Mouse (Mus musculus) MEL-GATA-1-ER (cell line): Measurements from ENCODE around the gene Kazn.

ENCODE experiments used
- DNase-seq: peaks from one replicate; pipeline ENCODE4 v3.0.0-alpha.2; 2012; ENCODE audit warnings: low read depth; ENCODE audit errors: extremely low read depth

The Kazn gene

DNA sequence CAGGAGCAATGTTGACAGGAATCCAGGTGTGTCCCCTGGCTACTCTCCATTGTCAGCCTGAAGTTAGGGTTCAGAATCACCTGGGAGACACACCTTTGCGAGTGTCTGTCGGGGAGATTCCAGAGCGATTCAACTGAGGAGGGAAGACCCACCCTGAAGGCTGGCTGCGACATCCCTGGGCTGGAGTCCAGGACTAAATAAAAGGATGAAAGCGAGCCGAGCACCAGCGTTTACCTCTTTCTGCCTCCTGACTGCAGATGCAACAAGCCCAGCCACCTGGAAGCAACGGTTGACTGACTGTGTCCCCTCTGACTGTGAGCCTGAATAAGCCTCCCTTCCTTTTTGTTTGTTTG lies 179.4 kb downstream of the Kazn start:
- no peak for DNase-seq

DNA sequence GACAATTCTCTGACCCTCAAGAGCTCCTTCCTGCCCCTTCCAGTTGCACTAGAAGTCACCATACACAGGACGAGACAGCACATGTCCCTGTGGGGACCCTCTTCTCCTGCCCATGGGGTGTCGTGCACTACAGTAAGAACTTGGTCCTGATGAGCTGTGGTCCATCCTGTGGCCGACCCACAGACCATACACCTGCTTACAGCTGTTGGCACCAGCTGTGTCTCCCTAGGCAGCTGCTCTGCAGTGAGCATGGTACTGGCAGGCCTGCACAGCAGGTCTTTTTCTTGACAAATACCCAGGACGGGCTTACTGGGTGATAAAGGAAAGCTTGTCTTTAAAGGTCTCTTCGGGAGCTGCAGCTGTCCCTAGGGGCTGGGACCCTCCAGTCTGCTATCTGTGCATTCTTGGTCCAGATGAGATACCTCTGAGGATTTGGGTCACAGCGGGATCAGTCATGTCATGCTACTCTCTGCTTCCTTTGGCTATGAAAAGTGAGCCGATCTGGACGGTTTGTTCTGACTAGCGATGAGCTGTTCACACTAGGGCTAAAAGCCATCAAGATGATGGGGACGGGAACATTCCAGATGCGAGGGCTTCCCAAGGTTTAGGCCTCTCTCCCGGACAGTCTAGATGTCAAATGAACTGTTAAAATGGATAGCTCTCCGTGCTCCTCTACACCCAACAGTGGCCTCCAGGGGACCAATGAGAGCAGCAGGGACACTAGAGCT lies 179.9 kb downstream of the Kazn start:
- DNase-seq = no peak

DNA sequence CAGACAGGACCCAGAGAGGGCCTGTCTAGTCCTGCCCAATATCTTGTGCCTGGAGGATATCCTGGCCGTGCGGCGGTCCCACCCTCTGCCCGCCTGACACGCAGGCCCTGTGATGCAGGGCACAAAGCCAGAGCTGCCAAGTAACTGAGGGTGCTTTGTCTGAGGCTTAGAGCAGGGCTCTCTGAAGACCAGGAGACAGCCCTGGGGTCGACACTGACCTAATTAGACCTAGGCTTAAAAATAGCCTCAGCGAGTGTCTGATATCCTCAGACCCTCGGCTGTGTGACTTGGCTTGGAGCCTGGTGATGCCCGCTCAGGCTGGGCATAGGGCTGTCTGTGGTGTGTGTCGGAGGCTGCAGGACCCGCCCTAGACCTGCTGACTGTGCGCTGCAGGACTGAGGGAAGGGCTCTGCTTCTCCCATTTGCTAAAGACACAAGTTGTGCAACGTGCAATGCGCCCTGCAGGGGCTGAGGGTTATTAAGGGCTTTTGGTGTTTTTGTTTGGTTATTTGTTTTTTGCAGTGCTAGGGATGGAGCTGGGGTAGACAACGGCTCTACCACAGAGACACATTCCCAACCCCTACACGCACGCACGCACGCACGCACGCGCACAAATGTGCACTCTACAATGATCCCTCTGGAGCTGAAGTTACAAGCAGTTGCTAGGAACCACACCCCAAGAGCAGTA lies 181.5 kb downstream of the Kazn start:
- DNase-seq = no peak

- no peak for DNase-seq
Observed at GRCm38 (mm10) chr4:142055600-142055999, 183.6 kb downstream of the Kazn start.

DNA sequence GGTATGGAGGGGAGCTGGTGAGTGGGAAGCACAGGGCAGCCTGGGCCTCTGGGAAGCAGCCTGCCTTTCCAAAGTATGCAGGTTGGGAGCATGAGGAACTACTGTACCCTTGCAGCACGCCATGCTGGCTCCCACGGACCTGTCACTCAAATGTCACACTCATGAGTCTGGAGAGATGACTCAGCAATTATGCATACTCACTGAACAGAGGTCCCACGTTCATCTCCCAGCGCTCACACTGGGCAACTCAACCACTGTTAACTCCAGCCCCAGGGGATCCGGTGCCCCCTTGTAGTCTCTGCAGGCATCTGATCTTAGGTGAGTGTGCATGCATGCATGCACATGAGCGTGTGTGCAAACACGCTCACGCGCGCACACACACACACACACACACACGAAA lies 184.6 kb downstream of the Kazn start:
- DNase-seq = no peak

- DNase-seq = no peak
Observed at GRCm38 (mm10) chr4:142053661-142054448, 185.3 kb downstream of the Kazn start.

GRCm38 (mm10) chr4:142053261-142053660 lies 185.9 kb downstream of the Kazn start:
- DNase-seq = no peak

- DNase-seq = no peak
Observed at GRCm38 (mm10) chr4:142052391-142053132, 186.6 kb downstream of the Kazn start.
